Mouse (Mus musculus): ENCODE data around the gene Hspa1b. TPM values are rescaled to one million over a fixed set of nuclear protein-coding genes. Genes with fewer than 3 reads are reported as not detected.
"Not testable (repeated sequence)": the region's sequence is repeated elsewhere in the genome, so short reads cannot be mapped to it uniquely, and the experiment has no call there.

Gene Hspa1b
- 10 to 100 TPM; 18.8 to 22.1 TPM for total RNA-seq (2021)
- long read RNA-seq, experiment 1, transcript Hspa1b-201 (1 exons, 2,803 nt): major isoform, 28 of 28 reads
- long read RNA-seq, experiment 1, partial matches to known transcripts: 0 of 28 reads
- long read RNA-seq, experiment 1, other reads (novel, unspliced or antisense): 0 of 28 reads
- long read RNA-seq, experiment 2, transcript Hspa1b-201 (1 exons, 2,803 nt): major isoform, 11 of 11 reads
- long read RNA-seq, experiment 2, partial matches to known transcripts: 0 of 11 reads
- long read RNA-seq, experiment 2, other reads (novel, unspliced or antisense): 0 of 11 reads

GRCm38 (mm10) chr17:34959130-34959778 is at the start of gene Hspa1b:
Gene Hspa1b (minus strand): TSS chr17:34959238.
- Histone ChIP-seq H3K4me3 (peak within 1 kb of the TSS; percentile 59), H3K27ac (peak within 1 kb of the TSS; percentile 91)
- intact Hi-C loops (cut with DNase I): not testable (repeated sequence)
- peak; percentile 75 to 80 for DNase-seq (ENCODE audit: extremely low spot score in 1 of 2, low spot score in 2 of 2)

GRCm38 (mm10) chr17:35007387-35007991 is 48.5 kb upstream of the Hspa1b start:
- intact Hi-C loops (cut with DNase I): no loop called here
- Histone ChIP-seq H3K27ac (no peak overlapping the region), H3K4me3 (no peak overlapping the region)
- TF ChIP-seq CTCF (IDR thresholded peaks at IDR 0.05): peak; percentile 38
- DNase-seq (ENCODE audit: extremely low spot score in 1 of 2, low spot score in 2 of 2): no peak

DNA sequence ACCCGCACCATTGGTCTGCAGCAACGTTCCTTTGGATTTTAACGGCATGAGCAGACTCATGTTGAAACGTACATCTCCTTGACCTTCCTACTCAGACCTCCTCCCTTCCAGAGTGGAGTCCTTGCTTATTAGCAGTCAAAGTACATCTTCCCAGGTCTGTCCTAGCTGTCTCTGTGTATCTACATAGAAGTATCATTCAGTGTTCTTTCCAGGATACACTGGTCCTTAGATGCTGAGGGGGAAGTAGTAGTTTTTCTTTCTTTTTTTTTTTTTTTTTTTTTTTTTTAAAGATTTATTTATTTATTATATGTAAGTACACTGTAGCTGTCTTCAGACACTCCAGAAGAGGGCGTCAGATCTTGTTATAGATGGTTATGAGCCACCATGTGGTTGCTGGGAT is 46.9 kb upstream of the Hspa1b start:
- intact Hi-C loops (cut with DNase I): not testable (repeated sequence)

DNA sequence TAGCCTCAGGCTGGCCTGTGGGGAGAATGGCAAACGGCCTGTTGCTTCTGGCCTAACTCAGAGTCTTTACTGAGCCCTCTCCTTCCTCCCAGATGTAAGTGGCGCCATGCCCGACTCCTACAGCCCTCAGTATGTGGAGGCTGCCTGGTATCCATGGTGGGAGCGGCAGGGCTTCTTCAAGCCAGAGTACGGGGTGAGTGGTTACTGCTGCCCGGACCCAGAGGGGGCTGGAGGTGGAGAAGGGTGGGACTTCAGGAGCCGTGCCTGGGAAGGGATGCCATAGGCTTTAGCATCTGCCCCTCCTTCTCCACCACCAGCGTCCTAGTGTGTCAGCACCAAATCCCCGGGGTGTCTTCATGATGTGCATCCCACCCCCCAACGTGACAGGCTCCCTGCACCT is 46.1 kb upstream of the Hspa1b start:
- H3K27ac ChIP-seq: no peak overlapping the region
- no peak overlapping the region for H3K4me3 ChIP-seq
- intact Hi-C loops (cut with DNase I): no loop called here
- no peak for TF ChIP-seq CTCF (IDR thresholded peaks at IDR 0.05)
- DNase-seq (ENCODE audit: extremely low spot score in 1 of 2, low spot score in 2 of 2): no peak

More for the DNA sequence above, 46.9 kb upstream of the Hspa1b start:
- H3K4me3 ChIP-seq; H3K27ac ChIP-seq; DNase-seq (ENCODE audit: extremely low spot score in 1 of 2, low spot score in 2 of 2): not testable (repeated sequence)

GRCm38 (mm10) chr17:35004075-35004717 is 45.2 kb upstream of the Hspa1b start:
- TF ChIP-seq CTCF (IDR thresholded peaks at IDR 0.05): no peak
- intact Hi-C loops (cut with DNase I): loop anchor here (5.0 kb wide), 1 partner anchor 118 kb away; the partner anchor contains the start of genes Csnk2b and Gpank1
- Histone ChIP-seq H3K27ac (no peak overlapping the region), H3K4me3 (no peak overlapping the region)
- DNase-seq (ENCODE audit: extremely low spot score in 1 of 2, low spot score in 2 of 2): no peak

DNA sequence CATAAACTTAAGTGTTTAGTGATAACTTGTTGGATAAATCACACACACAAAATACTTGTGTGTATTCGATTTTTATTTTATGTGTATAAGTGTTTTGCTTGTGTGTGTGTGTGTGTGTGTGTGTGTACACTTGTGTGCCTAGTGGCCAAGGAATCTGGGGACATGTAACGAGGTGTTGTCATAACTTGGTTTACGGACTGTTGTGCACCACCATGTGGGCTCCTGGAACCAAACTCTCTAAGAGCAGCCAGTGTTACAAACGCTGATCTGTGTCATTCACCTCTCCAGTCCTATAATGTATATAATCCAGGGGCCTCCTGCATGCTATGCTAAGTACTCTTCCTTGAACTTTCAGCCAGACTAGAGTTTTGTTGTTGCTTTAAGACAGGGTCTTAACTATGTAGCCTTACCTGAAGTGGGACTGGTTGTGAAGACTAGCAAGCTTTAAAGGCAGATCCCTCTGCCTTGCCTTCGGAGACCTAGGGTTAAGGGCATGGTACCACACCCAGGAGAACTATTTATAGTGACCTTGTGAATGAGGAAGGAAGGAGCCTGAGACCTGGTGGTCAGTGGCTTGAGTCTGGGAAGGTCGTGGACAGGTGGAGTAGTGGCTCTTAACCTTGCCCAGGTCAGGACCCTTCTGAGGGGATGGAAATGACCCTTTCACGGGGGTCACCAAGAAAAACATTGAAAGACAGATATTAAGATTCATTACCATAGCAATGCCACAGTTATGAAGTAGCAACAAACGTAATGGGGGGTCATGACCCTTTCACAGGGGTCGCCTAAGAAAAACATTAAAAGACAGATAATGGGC is 44.2 kb upstream of the Hspa1b start:
- no peak for DNase-seq (ENCODE audit: extremely low spot score in 1 of 2, low spot score in 2 of 2)
- Histone ChIP-seq H3K27ac (no peak overlapping the region), H3K4me3 (no peak overlapping the region)
- TF ChIP-seq CTCF (IDR thresholded peaks at IDR 0.05): no peak
- intact Hi-C loops (cut with DNase I): loop anchor here (5.0 kb wide), 1 partner anchor 119 kb away; the partner anchor contains the start of genes Csnk2b and Gpank1

GRCm38 (mm10) chr17:35002153-35002865 is 43.3 kb upstream of the Hspa1b start:
- DNase-seq (ENCODE audit: extremely low spot score in 1 of 2, low spot score in 2 of 2): no peak
- intact Hi-C loops (cut with DNase I): loop anchor here (5.0 kb wide), 1 partner anchor 120 kb away; the partner anchor contains the start of genes Csnk2b and Gpank1
- peak overlapping the region; percentile 5; the same call in 1 of the 2 replicates for H3K4me3 ChIP-seq
- TF ChIP-seq CTCF (IDR thresholded peaks at IDR 0.05): no peak
- no peak overlapping the region for H3K27ac ChIP-seq

- DNase-seq (ENCODE audit: extremely low spot score in 1 of 2, low spot score in 2 of 2): no peak
- intact Hi-C loops (cut with DNase I): loop anchor here (5.0 kb wide), 1 partner anchor 121 kb away; the partner anchor contains the start of genes Csnk2b and Gpank1
- Histone ChIP-seq H3K27ac (peak overlapping the region; percentile 99), H3K4me3 (peak overlapping the region; percentile 90)
- TF ChIP-seq CTCF (IDR thresholded peaks at IDR 0.05): no peak
Measured at GRCm38 (mm10) chr17:35001452-35002152, 42.6 kb upstream of the Hspa1b start.

- no peak for TF ChIP-seq CTCF (IDR thresholded peaks at IDR 0.05)
- intact Hi-C loops (cut with DNase I): loop anchor here (5.0 kb wide), 1 partner anchor 121 kb away; the partner anchor contains the start of genes Csnk2b and Gpank1
- Histone ChIP-seq H3K27ac (peak within 1 kb of the TSS; percentile 99), H3K4me3 (peak within 1 kb of the TSS; percentile 90)
- DNase-seq (ENCODE audit: extremely low spot score in 1 of 2, low spot score in 2 of 2): peak; percentile 77 to 78
Measured at GRCm38 (mm10) chr17:35000717-35001451, 41.8 kb upstream of the Hspa1b start, which contains the start of gene Vars. Gene Vars (plus strand): TSS chr17:35000987.

GRCm38 (mm10) chr17:34999871-35000716 is 41.1 kb upstream of the Hspa1b start:
- not testable (repeated sequence) for H3K27ac ChIP-seq; DNase-seq (ENCODE audit: extremely low spot score in 1 of 2, low spot score in 2 of 2)
- H3K4me3 ChIP-seq: peak overlapping the region; percentile 90
- intact Hi-C loops (cut with DNase I): loop anchor here (5.0 kb wide), 1 partner anchor 122 kb away; the partner anchor contains the start of genes Csnk2b and Gpank1
